Mouse (Mus musculus) heart, adult 18-20 months (tissue): ENCODE measurements around the gene Galnt4. TPM values are rescaled to one million over a fixed set of nuclear protein-coding genes. Genes with fewer than 3 reads are reported as not detected.

Experiments
- DNase-seq, 2 experiments: peaks; one replicate each; pipeline ENCODE4 v3.0.0; 2021 to 2022; ENCODE audit warnings: mixed read lengths in 1 of 2
- long read RNA-seq, 2 experiments: library from polyadenylated mRNA; stranded (forward); transcript quantifications; one replicate each; pipeline ENCODE4 v2.0.0; 2021
- total RNA-seq, 2 experiments: library from RNA; stranded (reverse); gene quantifications; 2 replicates each; pipeline ENCODE4 v1.2.3; 2021

Galnt4 gene
- 1 to 10 TPM; 2.1 to 2.7 TPM for total RNA-seq
- long read RNA-seq, experiment 1, full-length matches to known transcripts = 2 of 2 reads
- long read RNA-seq, experiment 1, partial matches to known transcripts = 0 of 2 reads
- long read RNA-seq, experiment 1, other reads (novel, unspliced or antisense) = 0 of 2 reads
- long read RNA-seq, experiment 2, full-length matches to known transcripts = 1 of 1 reads
- long read RNA-seq, experiment 2, partial matches to known transcripts = 0 of 1 reads
- long read RNA-seq, experiment 2, other reads (novel, unspliced or antisense) = 0 of 1 reads

DNA sequence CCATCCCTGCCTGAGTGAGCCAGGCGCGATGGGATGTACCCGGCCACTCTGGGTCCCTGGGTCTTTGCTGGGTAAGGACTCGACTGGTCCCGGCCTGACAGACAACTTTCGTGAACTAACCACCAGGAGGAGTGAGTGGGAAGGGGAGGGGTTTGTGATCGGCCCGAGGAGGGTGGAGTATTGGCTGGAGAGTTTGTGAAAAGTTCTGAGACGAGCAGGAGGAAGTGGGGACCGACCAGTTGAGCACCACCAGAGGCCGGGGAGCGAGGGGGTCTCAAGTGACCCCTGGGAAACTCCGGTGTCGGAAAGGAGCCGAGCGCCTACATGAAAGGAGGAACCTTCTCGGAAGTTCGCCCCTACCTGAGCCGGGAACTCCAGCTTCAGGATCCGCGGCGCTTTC, at the start of gene Galnt4:
Gene Galnt4 (plus strand): TSS at position 196 of the 400 bp plus-strand sequence.
- DNase-seq = peak; percentile 91 to 92

DNA sequence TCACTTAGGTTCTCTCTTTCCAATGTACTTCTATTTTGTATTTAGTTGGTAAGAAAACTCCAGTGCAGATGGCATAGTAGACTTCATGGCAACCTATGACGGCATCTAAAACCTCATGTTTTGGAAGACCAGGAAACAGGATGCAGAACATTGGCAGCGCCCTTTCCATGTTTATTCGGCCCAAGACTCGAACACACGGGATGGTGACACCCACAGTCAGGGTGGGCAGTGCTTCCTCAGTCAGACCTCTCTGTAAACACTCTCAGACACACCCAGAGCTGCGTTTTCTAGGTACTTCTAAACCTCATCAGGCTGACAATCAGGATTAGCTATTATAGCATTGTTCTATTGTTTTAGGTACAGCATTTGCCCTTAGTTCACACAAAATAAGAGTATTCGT, 47.4 kb upstream of the Galnt4 start:
- DNase-seq = no peak

DNA sequence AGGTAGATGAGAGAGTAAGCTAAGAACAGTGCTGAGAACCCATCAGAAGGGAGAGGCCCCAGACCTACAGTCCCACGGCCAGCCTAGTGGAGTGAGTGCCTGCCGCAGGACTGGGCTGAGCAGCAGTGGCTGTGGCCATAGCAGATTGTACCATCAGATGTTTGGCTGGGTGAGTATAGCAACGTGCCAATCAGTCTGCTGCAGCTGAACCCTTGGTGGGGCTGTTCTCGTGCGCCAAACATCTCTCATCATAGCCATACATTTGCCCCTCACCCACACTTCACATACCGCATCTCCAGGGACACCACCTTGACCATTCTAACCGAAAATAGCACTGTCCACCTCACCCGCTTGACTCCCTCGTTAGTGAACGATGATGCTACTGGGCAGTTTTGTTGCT, 46.5 kb upstream of the Galnt4 start:
- DNase-seq = no peak

DNA sequence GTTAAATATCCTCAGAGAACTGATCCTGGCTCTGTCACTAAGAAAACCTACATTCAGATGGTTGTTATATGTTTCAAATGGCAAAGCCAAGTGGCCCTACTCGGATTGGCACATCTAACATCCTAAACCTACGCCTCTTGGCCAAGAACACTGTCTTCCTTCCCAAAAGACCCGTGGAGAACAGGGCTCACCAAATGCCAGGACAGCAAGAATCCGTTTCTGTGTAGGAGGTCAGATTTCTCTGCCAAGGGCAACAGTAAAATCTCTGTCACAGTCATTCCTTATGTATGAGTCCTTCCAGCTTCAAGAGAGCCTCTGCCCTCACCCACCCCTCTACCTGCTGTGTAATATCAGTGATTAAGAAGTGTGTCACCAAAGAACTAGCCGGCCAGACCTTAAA, 45.4 kb upstream of the Galnt4 start:
- peak in 1 of 2 experiments; percentile 19 for DNase-seq

DNA sequence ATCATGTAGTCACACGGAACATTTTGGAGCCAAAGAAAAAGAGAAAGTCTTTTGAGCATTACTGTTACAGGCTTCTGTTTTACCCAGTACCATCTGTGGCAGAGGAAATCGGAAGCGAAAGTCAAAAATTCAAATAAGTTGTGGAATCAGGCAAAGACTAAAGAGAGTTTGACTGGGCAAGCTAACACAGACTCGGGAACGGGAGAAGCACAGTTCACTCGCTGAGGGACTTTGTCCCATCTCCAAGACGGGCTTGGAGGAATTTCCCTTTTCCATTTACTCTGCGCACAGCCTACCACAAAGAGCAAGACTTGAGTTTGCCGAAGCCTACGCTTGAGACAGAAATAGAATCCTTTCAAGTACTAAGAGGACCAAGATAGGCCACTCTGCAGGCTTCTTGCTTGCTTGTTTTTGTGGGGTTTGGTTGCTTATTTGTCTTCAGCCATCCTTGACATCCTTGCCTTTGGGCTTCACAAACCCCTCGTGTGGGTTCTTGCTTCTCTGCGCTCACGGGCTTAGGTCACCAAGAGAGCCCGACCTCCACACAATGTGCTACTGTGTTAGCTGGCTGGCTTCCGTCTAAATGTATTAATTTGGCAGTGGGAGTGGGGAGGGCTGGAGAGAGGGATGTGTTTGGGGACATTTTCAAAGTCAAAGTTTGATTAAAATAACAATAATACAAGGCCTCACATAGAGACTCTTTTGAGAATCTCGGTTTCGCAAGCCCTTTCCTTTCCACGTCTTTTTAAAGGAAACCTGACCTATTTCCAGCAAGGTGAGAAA, 31.7 kb upstream of the Galnt4 start:
- no peak for DNase-seq

DNA sequence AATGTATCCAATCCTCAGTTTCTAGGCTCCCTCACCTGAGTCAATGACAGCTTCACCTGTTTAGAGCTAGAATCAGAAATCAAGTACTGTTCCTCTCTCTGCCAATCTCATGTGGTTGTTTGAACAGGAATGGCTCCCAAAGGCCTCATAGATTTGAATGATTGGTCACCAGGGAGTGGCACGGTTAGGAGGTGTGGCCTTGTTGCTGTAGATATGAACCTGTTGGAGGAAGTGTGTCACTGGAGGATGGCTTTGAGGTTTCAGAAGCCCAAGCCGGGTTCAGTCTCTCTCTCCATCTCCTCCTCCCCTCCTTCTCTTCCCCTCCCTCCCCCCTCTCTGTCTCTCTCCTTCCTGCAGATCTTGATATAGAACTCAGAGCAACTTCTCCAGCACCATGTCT, 29.3 kb upstream of the Galnt4 start:
- no peak for DNase-seq

DNA sequence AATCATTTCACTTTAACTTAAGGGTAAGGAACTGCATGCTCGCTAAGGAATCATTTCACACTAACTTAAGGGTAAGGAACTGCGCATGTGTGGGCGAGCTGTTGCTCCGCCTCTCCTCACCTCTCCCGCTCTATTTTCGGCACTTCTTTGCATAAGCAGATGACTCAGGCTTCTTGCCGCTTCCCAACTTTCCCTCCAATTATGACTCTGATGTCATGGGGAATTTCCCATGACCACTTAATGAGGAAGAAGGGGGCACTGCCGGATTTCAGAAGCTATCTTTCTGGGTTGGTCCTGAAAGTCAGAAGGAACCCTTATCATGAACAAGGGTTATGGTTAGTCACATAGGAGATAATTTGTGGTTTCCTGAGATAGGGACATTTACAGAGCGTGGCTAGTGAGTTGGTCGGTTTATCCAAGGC, 26.4 kb upstream of the Galnt4 start:
- peak in 1 of 2 experiments; percentile 30 for DNase-seq

DNA sequence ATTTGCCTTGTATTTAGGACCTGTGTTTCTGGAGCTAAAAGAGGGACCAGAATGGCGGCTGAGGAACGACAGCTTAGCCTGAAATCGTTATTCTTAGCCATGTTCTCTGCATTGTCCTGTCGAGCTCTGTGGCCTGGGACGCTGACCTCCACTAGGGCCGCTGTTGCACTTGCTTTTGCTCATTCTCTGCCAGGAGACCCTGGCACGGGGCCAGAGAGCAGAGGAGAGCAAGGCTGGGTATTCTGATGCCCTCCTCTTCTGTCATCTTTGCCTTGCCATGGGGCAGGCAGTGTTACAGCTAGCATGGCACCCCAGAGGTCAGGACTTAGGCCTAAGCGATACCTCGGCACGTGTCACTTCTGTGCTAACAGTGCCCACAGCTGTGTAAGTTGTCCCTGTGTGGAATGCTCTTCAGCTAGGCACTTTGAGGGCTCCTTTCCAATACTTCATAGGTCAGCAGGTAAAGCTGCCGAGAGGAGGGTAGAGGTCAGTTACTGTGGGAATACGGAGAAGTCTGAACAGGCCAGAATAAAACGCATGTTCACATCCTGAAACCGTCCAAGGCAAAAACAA, 24.4 kb upstream of the Galnt4 start:
- peak in 1 of 2 experiments; percentile 17 for DNase-seq

DNA sequence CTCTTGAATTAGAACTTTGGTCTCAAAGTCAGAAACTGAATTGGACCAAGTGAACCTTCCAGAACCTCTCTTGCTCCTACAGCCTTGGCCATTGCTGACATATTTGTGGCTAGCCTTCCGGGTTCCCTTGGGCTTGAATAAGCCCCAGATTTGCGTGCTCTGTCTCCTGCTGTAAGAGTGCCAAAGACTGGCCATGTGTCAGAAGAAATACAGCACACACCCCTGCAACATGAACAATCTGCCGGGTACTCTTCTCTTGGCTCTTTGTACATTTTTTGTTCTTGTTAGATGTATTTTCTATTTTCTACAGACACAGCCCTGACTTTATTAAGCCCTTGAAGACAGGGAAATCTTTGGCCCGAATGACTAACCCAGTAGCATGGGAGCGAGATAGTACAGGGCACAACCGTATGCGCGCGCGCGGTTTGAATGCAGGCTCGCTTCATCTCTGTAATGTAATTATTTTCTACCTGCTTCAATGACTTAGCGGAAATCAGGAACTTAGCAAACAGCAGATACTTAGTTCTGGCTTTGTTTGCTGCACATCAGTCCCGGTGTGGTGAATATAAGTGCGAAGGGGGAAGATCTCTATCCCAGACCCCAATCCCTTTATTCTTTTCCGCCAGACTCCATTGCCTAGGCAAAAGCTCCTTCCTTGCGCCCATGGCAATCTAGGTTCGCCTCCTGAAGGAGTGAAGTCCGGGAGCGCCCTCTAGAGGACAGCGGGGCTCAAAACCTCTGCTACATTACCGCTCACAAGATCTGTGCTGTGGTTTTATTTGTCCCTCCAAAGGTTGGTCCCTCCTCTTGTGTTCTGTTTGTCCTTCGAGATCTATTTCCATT, 23.3 kb upstream of the Galnt4 start:
- DNase-seq = peak; percentile 82 to 94

DNA sequence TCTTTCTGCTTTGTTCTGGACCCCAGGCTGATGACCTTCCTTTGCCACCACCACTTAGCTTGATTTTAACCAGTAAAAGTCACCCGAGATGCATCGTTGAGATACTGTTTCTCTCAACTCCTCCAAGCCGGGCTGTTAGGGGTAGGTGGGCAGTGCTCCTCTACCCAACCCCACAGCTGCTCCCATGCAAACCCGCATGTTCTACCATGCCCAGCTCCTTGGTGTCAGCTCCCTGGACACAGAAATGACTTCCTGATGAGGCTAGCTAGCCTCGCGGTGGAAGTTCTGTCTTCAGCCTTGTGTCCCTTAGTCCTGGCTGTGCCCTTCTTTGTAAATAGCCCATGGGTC, 22.7 kb upstream of the Galnt4 start:
- no peak for DNase-seq

DNA sequence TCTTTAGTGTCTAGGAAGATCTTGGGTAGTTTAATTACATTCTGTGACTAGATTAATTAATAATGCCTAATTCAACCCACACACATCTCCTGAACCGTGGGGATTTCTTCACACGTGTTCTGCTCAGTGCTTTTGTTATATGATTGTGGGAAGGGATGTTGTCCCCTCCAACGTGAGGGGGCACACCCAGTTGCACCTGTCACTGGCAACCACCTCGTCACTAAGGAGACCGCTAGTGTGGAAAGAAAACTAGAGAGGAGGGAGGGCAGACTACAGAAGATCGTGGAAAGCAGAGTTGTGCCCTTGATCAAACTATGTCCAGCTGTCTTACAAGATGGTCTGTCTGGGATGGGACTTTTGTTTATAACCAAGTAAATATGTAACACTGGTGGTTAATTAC, 21.9 kb upstream of the Galnt4 start:
- DNase-seq = no peak

DNA sequence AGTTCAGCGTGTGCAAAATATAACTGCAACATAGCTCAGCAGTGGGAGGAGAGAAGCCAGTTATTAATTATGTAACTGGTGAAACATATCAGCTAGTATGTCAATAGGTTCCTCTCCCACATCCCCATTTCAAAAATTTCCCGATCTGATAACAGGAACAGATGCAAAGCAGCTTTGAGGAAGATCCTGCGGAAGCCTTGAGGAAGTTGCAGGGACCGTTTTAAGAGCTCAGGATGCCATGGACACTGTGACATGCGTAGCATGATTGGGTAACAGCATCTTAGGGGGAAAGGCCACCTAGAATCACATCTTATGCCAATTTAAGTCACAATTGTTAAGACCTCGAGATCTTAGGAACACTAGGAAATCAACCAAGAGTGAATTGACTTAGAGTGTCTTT, 18.1 kb upstream of the Galnt4 start:
- no peak for DNase-seq

DNA sequence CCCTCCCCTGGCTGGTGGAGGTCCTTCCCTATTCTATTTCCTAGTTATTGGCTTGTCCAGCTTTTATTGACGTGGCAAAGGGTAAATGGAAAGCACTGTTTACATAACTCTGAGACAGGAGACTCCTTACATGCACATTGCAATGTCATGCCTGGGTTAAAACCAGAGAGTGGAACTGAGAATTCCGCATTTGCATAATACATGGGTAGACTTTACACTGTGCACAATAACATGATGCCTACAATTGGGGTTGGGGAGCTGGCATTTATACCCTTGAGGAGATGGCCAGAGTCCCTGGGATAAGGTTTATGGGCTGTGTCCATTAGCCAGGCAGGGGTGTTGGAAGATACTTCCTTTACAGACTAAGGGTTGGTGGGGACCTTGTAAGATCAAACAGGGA, 14.6 kb upstream of the Galnt4 start:
- no peak for DNase-seq

DNA sequence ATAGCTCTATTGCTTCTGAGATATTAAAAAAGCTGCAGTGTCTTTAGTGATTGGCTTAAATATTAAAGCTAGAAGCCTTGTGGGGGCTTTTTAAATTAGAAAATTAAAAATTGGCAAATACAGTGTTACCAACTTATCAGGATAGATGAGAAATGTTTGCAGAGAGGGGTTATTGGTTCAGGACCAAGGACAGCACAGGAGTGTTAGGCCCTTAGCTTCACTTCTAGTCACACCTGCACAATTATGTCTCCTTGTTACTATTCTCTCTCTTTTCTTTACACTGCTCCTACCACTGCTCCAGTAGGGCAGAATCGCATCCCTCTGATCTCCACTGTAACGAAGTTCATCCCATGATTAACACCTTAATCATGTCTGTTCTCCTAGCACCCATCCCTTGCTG, 12.8 kb upstream of the Galnt4 start:
- no peak for DNase-seq

DNA sequence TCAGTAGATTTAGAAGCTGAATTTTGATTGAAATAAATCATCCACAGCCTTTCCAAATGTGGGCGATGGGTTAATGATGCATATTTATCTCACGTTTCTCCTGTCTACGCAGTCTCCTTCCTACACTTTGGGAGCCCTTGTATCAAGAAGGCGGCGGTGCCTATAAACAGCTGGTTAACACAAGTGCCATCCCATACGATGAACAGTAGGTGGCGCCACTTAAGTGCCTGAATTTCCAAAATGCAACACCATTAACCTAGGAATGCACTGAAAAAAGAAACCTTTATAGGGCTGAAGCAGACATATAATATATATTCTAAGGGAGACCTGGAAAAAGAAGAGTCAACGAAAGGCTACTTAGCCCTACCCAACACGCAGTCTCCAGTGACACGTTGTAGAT, 10.6 kb upstream of the Galnt4 start:
- DNase-seq = peak; percentile 40 to 65

DNA sequence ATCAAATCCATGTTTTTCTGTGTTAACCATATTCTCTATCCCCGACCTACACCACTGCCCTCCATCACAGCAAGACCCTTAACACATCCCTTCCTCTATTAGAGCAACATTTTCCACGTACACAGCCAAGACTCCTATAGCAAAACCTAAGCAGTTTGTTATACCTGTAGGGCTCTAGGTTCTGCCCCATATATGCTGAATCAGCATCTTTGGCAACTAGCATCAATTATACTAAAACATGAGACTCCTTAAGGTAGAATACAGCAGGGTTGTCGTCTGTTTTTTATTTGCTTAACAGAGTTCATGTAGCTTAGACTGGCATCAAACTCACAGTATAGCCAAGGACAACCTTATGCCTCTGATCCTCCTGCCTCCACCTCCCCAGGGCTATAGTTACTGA, 2.4 kb upstream of the Galnt4 start:
- no peak for DNase-seq

DNA sequence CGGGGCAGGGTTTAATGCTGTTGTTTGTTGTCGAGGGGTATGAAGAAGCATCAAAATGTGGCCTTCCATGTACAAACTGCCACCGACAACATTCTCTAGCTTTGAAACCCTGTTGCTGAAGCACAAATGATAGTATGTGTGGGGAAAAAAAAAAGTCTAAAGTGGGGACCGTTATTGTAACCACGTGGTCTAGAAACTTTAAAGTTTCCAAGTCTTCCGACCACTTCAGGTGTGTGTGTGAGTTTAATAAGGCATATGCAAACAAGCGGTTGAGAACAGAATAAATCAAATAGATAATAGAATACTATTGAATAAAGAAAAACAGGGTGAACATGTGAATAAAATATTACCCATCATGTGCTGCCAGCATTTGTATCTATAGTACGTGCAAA, 1.7 kb upstream of the Galnt4 start:
- DNase-seq = no peak

DNA sequence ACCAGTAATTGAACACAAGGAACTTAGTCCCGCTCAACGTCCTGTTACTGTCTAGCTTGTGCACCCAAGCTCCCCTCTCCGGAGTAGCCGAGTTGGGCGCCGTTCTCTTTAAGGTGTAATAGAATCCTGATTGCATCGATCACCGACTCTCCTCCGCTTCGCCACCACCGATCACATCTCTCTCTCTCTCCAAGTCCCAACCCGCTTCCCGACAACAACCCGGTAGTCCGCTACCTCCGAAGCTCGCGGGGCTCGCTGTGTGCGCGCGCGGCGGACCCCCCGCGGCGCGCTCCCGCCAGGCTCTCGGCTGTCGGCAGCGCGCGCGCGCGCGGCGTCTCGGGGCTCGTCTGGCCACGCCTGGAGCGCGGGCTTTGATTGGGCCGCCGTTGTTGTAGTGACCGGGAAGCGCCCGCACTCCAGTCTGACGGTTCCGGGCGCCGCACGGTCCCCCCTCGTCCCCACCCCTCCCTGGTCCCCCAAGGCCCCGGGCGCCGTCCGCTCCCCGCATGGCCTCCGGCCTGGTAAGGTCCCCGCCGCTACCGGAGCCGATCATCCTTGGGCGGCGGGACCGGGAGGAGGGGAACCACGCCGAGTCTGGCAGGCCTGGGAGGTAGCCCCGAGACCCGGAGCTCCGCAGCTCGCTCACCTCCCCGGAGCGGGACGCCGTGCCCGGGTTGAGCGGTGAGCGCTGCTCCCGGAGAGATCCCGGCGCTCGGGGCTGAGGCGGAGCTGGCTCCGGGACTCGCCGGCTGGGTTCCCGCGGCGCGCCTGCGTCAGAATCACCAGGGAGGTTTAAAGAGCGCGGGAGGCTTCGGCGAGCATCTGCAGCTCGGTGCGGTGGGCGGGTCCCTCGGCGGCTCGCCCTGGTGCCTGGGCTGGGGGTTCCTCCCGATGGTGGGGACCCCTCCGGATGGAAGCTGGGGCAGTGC, 992 bp upstream of the Galnt4 start, which contains the start of gene Poc1b:
Gene Poc1b (plus strand): TSS at position 334 of the 929 bp plus-strand sequence.
- DNase-seq = peak; percentile 89

DNA sequence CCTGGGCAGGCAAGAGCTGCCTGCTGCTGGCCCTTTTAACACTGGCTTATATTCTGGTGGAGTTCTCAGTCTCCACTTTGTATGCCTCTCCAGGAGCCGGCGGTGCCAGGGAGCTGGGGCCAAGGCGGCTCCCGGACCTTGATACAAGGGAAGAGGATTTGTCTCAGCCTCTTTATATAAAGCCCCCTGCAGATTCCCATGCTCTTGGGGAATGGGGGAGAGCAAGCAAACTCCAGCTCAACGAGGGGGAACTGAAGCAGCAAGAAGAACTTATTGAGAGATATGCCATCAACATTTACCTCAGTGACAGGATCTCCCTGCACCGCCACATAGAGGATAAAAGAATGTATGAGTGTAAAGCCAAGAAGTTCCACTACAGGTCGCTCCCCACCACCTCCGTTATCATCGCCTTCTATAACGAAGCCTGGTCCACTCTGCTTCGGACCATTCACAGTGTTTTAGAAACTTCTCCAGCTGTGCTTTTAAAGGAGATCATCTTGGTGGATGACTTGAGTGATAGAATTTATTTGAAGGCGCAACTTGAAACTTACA, 548 bp downstream of the Galnt4 start:
- no peak for DNase-seq

DNA sequence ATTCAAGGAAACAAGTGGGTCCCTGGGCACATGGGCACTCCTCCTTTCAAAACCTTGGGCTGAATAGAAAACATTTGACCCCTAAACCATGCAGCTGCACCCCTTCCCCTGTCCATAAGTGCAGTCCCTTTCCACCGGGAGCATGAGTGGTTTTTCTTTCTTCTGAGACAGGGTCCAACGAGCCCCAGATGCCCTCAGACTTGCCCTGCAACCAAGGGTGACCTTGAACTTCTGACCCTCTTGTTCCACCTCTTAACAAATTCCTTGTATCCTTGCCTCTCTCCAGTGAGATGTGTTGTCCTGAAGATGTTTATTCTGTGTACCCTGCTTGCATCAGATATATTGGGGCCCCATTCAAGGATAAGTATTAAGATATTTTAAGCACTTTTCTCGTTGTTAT, 5.6 kb downstream of the Galnt4 start:
- DNase-seq = no peak

DNA sequence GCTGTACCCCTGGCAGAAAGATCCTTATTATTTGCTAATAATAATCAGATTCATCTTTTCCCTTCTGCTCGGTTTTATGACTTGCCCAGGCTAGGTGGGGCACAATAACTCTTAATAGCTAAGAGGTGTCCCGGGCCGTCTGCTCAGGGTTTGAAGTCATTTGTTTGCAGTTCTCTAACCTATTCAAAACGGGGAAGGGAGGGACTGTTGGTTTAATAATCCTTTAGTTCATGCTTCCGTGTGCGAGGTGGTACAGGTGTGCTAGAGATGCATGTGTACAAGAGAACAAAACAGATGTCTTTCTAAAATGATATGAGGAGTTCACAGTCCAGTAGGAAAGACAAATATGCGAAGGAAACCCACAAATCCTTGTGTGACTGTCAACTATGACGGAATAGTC, 6.3 kb downstream of the Galnt4 start:
- no peak for DNase-seq
